Mouse (Mus musculus) heart, embryonic 11.5 days (tissue): ENCODE data around the gene Zfp334. TPM values are rescaled to one million over a fixed set of nuclear protein-coding genes. Genes with fewer than 3 reads are reported as not detected.

Experiments used
- polyA plus RNA-seq: library from polyadenylated mRNA; unstranded; fragments of >200 nt; fragmentation: Nextera tagmentation; extraction: Ambion mirVana; gene quantifications from 2 replicates; pipeline ENCODE4 v1.2.1, GENCODE M21; 2014

Gene Zfp334
- polyA plus RNA-seq, 1 experiment from 2014 or later: 9.2 TPM

Other genes with a start within 250 kb of the Zfp334 start
- 0.06 and 0.16 TPM in 2 replicates for gene Cdh22, start 153.4 kb downstream of the Zfp334 start, polyA plus RNA-seq
- gene Slc35c2, start 100.4 kb downstream of the Zfp334 start, polyA plus RNA-seq: 32.4 and 38.9 TPM in 2 replicates
- gene Elmo2, start 61.8 kb downstream of the Zfp334 start, polyA plus RNA-seq: 50.6 and 59.5 TPM in 2 replicates
- gene Zfp663, start 19.5 kb downstream of the Zfp334 start, polyA plus RNA-seq: 0.28 and 0.69 TPM in 2 replicates
- 0.06 TPM in 1 of 2 replicates, not detected in the other for gene Ocstamp, start 12.1 kb upstream of the Zfp334 start, polyA plus RNA-seq
- 0.29 and 0.61 TPM in 2 replicates for gene Slc13a3, start 85.0 kb upstream of the Zfp334 start, polyA plus RNA-seq
- gene Trp53rka, start 105.1 kb upstream of the Zfp334 start, polyA plus RNA-seq: 24.8 and 28.1 TPM in 2 replicates
- 2.6 and 4.1 TPM in 2 replicates for gene Slc2a10, start 115.5 kb upstream of the Zfp334 start, polyA plus RNA-seq
- 0.72 and 1.8 TPM in 2 replicates for gene Eya2, start 206.8 kb upstream of the Zfp334 start, polyA plus RNA-seq